Mouse (Mus musculus): ENCODE measurements around the gene Nubpl. TPM values are rescaled to one million over a fixed set of nuclear protein-coding genes. Genes with fewer than 3 reads are reported as not detected.
"Not testable (repeated sequence)": the region's sequence is repeated elsewhere in the genome, so short reads cannot be mapped to it uniquely, and the experiment has no call there.

Nubpl gene
- total RNA-seq, 2 experiments from 2014 or later, result 7.1 to 7.8 TPM

GRCm38 (mm10) chr12:52231929-52232328, 134.4 kb downstream of the Nubpl start:
- DNase-seq; intact Hi-C loops (cut with DNase I): not testable (repeated sequence)

- intact Hi-C loops (cut with DNase I), result no loop called here
- no peak for DNase-seq
Observed at GRCm38 (mm10) chr12:52242712-52243111, 145.2 kb downstream of the Nubpl start.

- intact Hi-C loops (cut with DNase I), result no loop called here
- no peak for DNase-seq
Observed at GRCm38 (mm10) chr12:52247438-52247837, 149.9 kb downstream of the Nubpl start.

- intact Hi-C loops (cut with DNase I), result no loop called here
- no peak for DNase-seq
Observed at GRCm38 (mm10) chr12:52248531-52248930, 151.0 kb downstream of the Nubpl start.

- intact Hi-C loops (cut with DNase I), result no loop called here
- no peak for DNase-seq
Observed at GRCm38 (mm10) chr12:52254089-52254488, 156.6 kb downstream of the Nubpl start.

- intact Hi-C loops (cut with DNase I), result no loop called here
- DNase-seq, result no peak
Observed at GRCm38 (mm10) chr12:52268131-52268530, 170.6 kb downstream of the Nubpl start.

GRCm38 (mm10) chr12:52272828-52273227, 175.3 kb downstream of the Nubpl start:
- intact Hi-C loops (cut with DNase I), result no loop called here
- no peak for DNase-seq

GRCm38 (mm10) chr12:52276320-52276719, 178.8 kb downstream of the Nubpl start:
- DNase-seq, result no peak
- intact Hi-C loops (cut with DNase I), result no loop called here

GRCm38 (mm10) chr12:52281232-52281631, 183.7 kb downstream of the Nubpl start:
- intact Hi-C loops (cut with DNase I), result loop anchor here (10.0 kb wide), 2 partner anchors 554 to 614 kb away; no protein-coding TSS in a partner anchor
- no peak for DNase-seq

- intact Hi-C loops (cut with DNase I), result loop anchor here (10.0 kb wide), 2 partner anchors 550 to 610 kb away; no protein-coding TSS in a partner anchor
- no peak for DNase-seq
Observed at GRCm38 (mm10) chr12:52284471-52284870, 186.9 kb downstream of the Nubpl start.

GRCm38 (mm10) chr12:52286802-52287201, 189.3 kb downstream of the Nubpl start:
- DNase-seq, result no peak
- intact Hi-C loops (cut with DNase I), result loop anchor here (5.0 to 10.0 kb wide), 4 partner anchors 105 to 608 kb away; partner anchors contain the start of gene Arhgap5

- peak; percentile 64 to 72 for DNase-seq
- intact Hi-C loops (cut with DNase I), result loop anchor here (5.0 to 10.0 kb wide), 4 partner anchors 104 to 606 kb away; partner anchors contain the start of gene Arhgap5
Observed at GRCm38 (mm10) chr12:52288537-52288936, 191.0 kb downstream of the Nubpl start.

GRCm38 (mm10) chr12:52288941-52289567, 191.5 kb downstream of the Nubpl start:
- no peak for DNase-seq
- intact Hi-C loops (cut with DNase I), result loop anchor here (5.0 to 10.0 kb wide), 4 partner anchors 103 to 606 kb away; partner anchors contain the start of gene Arhgap5

GRCm38 (mm10) chr12:52289594-52289993, 192.1 kb downstream of the Nubpl start:
- intact Hi-C loops (cut with DNase I), result loop anchor here (5.0 to 10.0 kb wide), 4 partner anchors 103 to 605 kb away; partner anchors contain the start of gene Arhgap5
- no peak for DNase-seq

GRCm38 (mm10) chr12:52293931-52294330, 196.4 kb downstream of the Nubpl start:
- intact Hi-C loops (cut with DNase I), result no loop called here
- no peak for DNase-seq

- intact Hi-C loops (cut with DNase I), result no loop called here
- no peak for DNase-seq
Observed at GRCm38 (mm10) chr12:52297988-52298387, 200.5 kb downstream of the Nubpl start.

- intact Hi-C loops (cut with DNase I), result no loop called here
- no peak for DNase-seq
Observed at GRCm38 (mm10) chr12:52298683-52299082, 201.1 kb downstream of the Nubpl start.

GRCm38 (mm10) chr12:52302961-52303360, 205.4 kb downstream of the Nubpl start:
- DNase-seq, result no peak
- intact Hi-C loops (cut with DNase I), result no loop called here

- intact Hi-C loops (cut with DNase I), result no loop called here
- DNase-seq, result peak in 1 of 2 experiments; percentile 21
Observed at GRCm38 (mm10) chr12:52306348-52306747, 208.8 kb downstream of the Nubpl start.

- intact Hi-C loops (cut with DNase I), result no loop called here
- DNase-seq, result no peak
Observed at GRCm38 (mm10) chr12:52307331-52307982, 209.9 kb downstream of the Nubpl start.

- intact Hi-C loops (cut with DNase I), result no loop called here
- no peak for DNase-seq
Observed at GRCm38 (mm10) chr12:52308628-52309027, 211.1 kb downstream of the Nubpl start.

GRCm38 (mm10) chr12:52314818-52315217, 217.3 kb downstream of the Nubpl start:
- no peak for DNase-seq
- intact Hi-C loops (cut with DNase I), result no loop called here
